Mouse (Mus musculus): ENCODE measurements around the gene Kank3. TPM values are rescaled to one million over a fixed set of nuclear protein-coding genes. Genes with fewer than 3 reads are reported as not detected.
A peak's percentile ranks its signal among the peaks of the same experiment; 100 is the strongest.

Gene Kank3
- 17.1 and 20.3 TPM in 2 replicates for polyA plus RNA-seq (2015; fragmentation: Nextera tagmentation; extraction: Ambion mirVana)

GRCm38 (mm10) chr17:33810334-33811141 is at the start of gene Kank3:
Kank3 (plus strand) TSS chr17:33810519.
- Histone ChIP-seq H3K27ac (replicated peaks) (peak within 1 kb of the TSS; percentile 56; the same call in 1 of the 2 replicates), H3K4me1 (replicated peaks; ENCODE audit: control insufficient read depth, insufficient read depth) (no peaks in the 10 kb centered on the region), H3K4me2 (replicated peaks; ENCODE audit: low read depth) (peak within 1 kb of the TSS; percentile 82), H3K36me3 (ENCODE audit: control insufficient read depth, insufficient read depth, low read length) (no peaks in the 10 kb centered on the region), H3K4me3 (ENCODE audit: low read depth, low read length) (peak within 1 kb of the TSS; percentile 52), H3K9me3 (ENCODE audit: control insufficient read depth, low read length) (no peaks in the 10 kb centered on the region), H3K9ac (ENCODE audit: low read length) (peak within 1 kb of the TSS; percentile 58), H3K27me3 (ENCODE audit: control insufficient read depth, insufficient read depth, low read length) (no peaks in the 10 kb centered on the region)
- peak; percentile 95 for ATAC-seq (ENCODE audit: low FRiP score, low TSS enrichment)
- TF ChIP-seq EP300 (optimal IDR thresholded peaks at IDR 0.05) (peak; percentile 84), CTCF (IDR thresholded peaks at IDR 0.05; ENCODE audit: low read depth) (no peak)
- peak; percentile 92 for DNase-seq (ENCODE audit: low spot score)
- WGBS, result under 1% methylated on average over 36 of the region's 36 CpGs

DNA sequence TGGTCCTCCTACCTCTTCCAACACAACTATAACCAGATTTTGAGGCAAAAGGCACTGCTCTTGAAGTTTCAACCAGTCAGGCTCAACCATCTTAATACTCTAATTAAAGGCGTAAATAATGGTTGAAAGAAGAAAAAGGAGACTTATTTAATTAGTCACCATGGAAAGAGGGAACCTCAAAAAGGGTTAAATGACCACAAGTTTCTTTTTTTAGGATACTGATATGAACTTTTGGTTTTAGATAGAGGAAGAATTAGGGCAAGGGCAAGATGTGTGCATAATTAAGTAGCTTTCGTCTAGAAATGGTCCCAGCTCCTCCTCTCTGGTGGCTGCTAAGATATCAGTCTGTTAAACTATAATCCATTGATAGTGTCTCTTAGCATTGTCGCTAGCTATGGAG is 43.9 kb upstream of the Kank3 start:
- WGBS, result 64% methylated on average over 3 of the region's 3 CpGs
- Histone ChIP-seq H3K9ac (ENCODE audit: low read length) (no peak overlapping the region), H3K27me3 (ENCODE audit: control insufficient read depth, insufficient read depth, low read length) (no peaks in the 10 kb centered on the region), H3K4me1 (replicated peaks; ENCODE audit: control insufficient read depth, insufficient read depth) (no peaks in the 10 kb centered on the region), H3K4me2 (replicated peaks; ENCODE audit: low read depth) (no peak overlapping the region), H3K9me3 (ENCODE audit: control insufficient read depth, low read length) (no peaks in the 10 kb centered on the region), H3K27ac (replicated peaks) (no peak overlapping the region), H3K36me3 (ENCODE audit: control insufficient read depth, insufficient read depth, low read length) (no peaks in the 10 kb centered on the region), H3K4me3 (ENCODE audit: low read depth, low read length) (no peak overlapping the region)
- ATAC-seq (ENCODE audit: low FRiP score, low TSS enrichment) (no peak), DNase-seq (ENCODE audit: low spot score) (no peak)
- no peak for TF ChIP-seq CTCF (IDR thresholded peaks at IDR 0.05; ENCODE audit: low read depth)
- TF ChIP-seq EP300 (optimal IDR thresholded peaks at IDR 0.05), result no peak

DNA sequence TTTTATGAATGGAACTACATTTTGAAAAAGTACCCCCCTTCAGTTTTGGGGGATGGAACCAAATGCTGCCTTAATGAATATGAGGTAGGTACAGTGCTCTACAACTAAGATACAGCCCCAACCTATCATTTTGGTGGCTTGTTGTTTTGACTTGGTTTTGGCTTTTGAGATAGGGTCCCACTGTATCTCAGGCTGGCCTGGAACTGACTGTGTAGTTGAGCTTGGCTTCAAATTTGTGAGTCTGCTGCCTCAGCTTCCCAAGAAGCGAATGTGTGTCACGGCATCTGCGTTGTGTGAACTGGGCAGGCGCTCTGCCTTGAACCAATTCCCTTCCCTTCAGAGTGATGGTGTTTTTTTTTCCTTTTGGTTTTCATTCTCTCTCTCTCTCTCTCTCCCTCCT is 38.7 kb upstream of the Kank3 start:
- ATAC-seq (ENCODE audit: low FRiP score, low TSS enrichment), result no peak
- H3K4me1 ChIP-seq (replicated peaks; ENCODE audit: control insufficient read depth, insufficient read depth), result no peaks in the 10 kb centered on the region
- H3K27ac ChIP-seq (replicated peaks), result no peak overlapping the region
- no peaks in the 10 kb centered on the region for H3K36me3 ChIP-seq (ENCODE audit: control insufficient read depth, insufficient read depth, low read length)
- H3K4me3 ChIP-seq (ENCODE audit: low read depth, low read length), result no peak overlapping the region
- no peaks in the 10 kb centered on the region for H3K27me3 ChIP-seq (ENCODE audit: control insufficient read depth, insufficient read depth, low read length)
- no peak overlapping the region for H3K4me2 ChIP-seq (replicated peaks; ENCODE audit: low read depth)
- TF ChIP-seq CTCF (IDR thresholded peaks at IDR 0.05; ENCODE audit: low read depth) (no peak), EP300 (optimal IDR thresholded peaks at IDR 0.05) (no peak)
- H3K9me3 ChIP-seq (ENCODE audit: control insufficient read depth, low read length), result no peaks in the 10 kb centered on the region
- 92% methylated on average over 4 of the region's 4 CpGs for WGBS
- DNase-seq (ENCODE audit: low spot score), result no peak
- H3K9ac ChIP-seq (ENCODE audit: low read length), result no peak overlapping the region

DNA sequence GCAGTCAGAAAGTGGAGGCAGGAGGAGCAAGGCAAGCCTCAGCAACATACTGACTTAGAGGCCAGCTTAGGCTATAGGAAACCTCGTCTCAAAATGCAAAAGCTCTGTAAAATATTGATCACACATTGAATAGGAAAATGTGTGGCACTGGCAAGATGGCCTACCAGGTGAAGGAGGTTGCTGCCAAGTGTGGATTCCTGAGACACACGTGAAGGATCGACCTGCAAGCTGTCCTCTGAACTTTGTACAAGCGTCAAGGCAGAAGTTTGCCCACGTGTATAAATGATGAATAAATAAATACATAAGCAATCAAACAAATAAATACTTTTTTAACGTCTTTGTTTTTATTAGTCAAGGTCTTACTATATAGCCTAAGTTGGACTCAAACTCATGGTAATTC is 36.9 kb upstream of the Kank3 start:
- ATAC-seq (ENCODE audit: low FRiP score, low TSS enrichment), result no peak
- 70% methylated on average over 6 of the region's 6 CpGs for WGBS

DNA sequence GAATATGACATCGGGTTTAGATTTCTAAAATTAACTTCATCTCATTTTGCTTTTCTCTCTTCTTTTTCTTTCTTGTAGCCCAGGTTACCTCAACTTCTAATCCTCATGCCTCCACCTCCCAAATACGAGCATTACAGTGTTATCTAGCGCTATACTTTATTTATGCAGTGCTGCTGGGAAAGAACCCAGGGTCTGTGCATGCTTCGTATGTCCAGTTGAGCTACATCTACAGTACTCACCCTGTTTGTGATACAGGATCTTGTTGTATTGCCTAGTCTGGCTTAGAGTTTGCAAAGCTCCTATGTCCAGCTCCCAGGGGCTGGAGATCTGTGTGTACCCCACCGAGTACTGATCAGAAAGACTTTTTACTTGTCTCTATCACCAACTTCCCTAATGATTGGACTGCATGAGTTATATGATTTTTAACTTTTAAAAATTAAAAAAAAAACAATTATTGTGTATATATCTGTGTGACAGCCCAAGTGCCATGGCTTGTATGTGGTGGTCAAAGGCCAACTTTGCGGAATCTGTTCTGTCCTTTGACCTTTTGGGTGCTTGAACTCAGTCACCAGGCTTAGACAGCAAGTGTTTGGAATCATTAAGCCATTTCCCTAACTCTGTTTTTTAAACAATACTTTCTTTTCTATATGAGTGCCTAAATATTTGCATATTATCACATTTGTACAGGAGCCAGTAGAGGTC is 36.3 kb upstream of the Kank3 start:
- no peak for TF ChIP-seq EP300 (optimal IDR thresholded peaks at IDR 0.05)
- TF ChIP-seq CTCF (IDR thresholded peaks at IDR 0.05; ENCODE audit: low read depth), result no peak
- no peaks in the 10 kb centered on the region for H3K27me3 ChIP-seq (ENCODE audit: control insufficient read depth, insufficient read depth, low read length)
- H3K27ac ChIP-seq (replicated peaks), result no peak overlapping the region
- no peak overlapping the region for H3K4me2 ChIP-seq (replicated peaks; ENCODE audit: low read depth)
- DNase-seq (ENCODE audit: low spot score), result no peak
- WGBS, result 86% methylated on average over 6 of the region's 6 CpGs
- peaks cover 8% of the 10 kb centered on the region for H3K4me1 ChIP-seq (replicated peaks; ENCODE audit: control insufficient read depth, insufficient read depth)
- H3K9ac ChIP-seq (ENCODE audit: low read length), result no peak overlapping the region
- H3K4me3 ChIP-seq (ENCODE audit: low read depth, low read length), result no peak overlapping the region
- no peaks in the 10 kb centered on the region for H3K9me3 ChIP-seq (ENCODE audit: control insufficient read depth, low read length)
- H3K36me3 ChIP-seq (ENCODE audit: control insufficient read depth, insufficient read depth, low read length), result no peaks in the 10 kb centered on the region
- no peak for ATAC-seq (ENCODE audit: low FRiP score, low TSS enrichment)

More for the DNA sequence above, 36.9 kb upstream of the Kank3 start:
- no peak overlapping the region for H3K9ac ChIP-seq (ENCODE audit: low read length)
- DNase-seq (ENCODE audit: low spot score), result no peak
- peaks cover 2% of the 10 kb centered on the region for H3K4me1 ChIP-seq (replicated peaks; ENCODE audit: control insufficient read depth, insufficient read depth)
- no peaks in the 10 kb centered on the region for H3K27me3 ChIP-seq (ENCODE audit: control insufficient read depth, insufficient read depth, low read length)
- no peak overlapping the region for H3K4me3 ChIP-seq (ENCODE audit: low read depth, low read length)
- no peaks in the 10 kb centered on the region for H3K36me3 ChIP-seq (ENCODE audit: control insufficient read depth, insufficient read depth, low read length)
- TF ChIP-seq CTCF (IDR thresholded peaks at IDR 0.05; ENCODE audit: low read depth) (no peak), EP300 (optimal IDR thresholded peaks at IDR 0.05) (no peak)
- H3K9me3 ChIP-seq (ENCODE audit: control insufficient read depth, low read length), result no peaks in the 10 kb centered on the region
- no peak overlapping the region for H3K4me2 ChIP-seq (replicated peaks; ENCODE audit: low read depth)
- no peak overlapping the region for H3K27ac ChIP-seq (replicated peaks)
